Mouse (Mus musculus) gastrocnemius, adult 8-10 months (tissue): ENCODE data around the gene Cct8l1. TPM values are rescaled to one million over a fixed set of nuclear protein-coding genes. Genes with fewer than 3 reads are reported as not detected.

Experiments
- DNase-seq, 2 experiments: peaks; one replicate each; pipeline ENCODE4 v3.0.0; 2022; ENCODE audit warnings: low spot score in 2 of 2
- total RNA-seq, 4 experiments: library from RNA; stranded (reverse); gene quantifications; 2 replicates each; pipeline ENCODE4 v1.2.4; 2022

The Cct8l1 gene
- total RNA-seq, 4 experiments from 2014 or later = 0.17 to 0.29 TPM; not detected in 2

GRCm38 (mm10) chr5:25529529-25530421 is 13.9 kb downstream of the Cct8l1 start:
- DNase-seq = peak; percentile 99 to 100

DNA sequence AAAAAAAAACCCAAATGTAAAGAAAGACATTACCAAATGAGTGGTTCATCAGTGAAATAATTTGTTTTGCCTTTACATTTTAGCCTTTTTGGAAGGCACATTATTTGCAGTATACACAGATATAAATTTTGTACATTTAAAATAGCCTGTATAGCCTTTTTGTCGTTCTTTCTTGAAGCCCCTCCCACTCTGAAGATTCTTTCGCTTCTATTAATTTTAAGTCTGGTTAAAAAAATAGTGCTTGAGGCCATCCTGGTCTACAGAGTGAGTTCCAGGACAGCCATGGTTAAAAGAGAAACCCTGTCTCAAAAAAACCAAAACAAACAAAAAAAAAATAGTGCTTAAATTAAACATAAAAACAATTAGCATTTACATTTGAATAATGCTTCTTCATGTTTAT is 14.8 kb downstream of the Cct8l1 start:
- DNase-seq = no peak

GRCm38 (mm10) chr5:25532256-25533147 is 16.6 kb downstream of the Cct8l1 start:
- DNase-seq = no peak

DNA sequence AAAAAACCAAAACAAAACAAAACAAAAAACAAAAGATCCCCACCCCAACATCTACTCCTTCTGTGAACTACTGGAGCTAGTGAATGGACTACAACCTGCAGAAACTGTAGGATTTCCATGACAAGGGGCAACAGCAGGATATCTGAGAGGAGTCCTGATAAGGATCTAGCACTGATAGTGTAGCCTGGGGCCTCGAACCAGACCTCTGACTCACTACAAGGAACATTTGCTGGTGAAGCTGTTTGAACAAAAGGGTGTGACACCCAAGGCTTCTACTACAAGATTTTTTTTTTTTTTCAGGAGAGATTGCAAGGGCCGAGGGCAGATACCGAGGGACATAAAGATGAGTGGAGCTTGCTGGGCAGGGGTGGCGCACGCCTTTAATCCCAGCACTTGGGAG is 17.4 kb downstream of the Cct8l1 start:
- no peak for DNase-seq

DNA sequence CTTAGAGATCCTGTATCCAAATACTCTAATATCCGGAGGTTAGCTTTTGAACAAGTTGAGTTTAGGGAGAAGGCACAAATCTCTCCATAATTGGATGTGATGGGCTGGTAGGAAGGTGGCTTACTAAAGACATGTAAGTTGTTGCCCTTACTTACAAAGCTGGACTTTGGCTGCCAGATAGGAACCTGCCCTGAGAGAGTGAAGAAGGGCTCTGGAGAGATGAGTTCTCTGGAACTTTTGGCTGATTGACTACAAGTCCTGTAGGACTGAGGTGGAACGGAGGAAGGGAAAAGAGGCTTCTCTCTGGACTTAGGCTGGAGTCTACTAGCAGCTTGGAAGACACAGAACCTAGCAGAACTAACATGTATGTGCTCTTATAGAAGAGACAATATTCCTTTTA is 19.7 kb downstream of the Cct8l1 start:
- no peak for DNase-seq

DNA sequence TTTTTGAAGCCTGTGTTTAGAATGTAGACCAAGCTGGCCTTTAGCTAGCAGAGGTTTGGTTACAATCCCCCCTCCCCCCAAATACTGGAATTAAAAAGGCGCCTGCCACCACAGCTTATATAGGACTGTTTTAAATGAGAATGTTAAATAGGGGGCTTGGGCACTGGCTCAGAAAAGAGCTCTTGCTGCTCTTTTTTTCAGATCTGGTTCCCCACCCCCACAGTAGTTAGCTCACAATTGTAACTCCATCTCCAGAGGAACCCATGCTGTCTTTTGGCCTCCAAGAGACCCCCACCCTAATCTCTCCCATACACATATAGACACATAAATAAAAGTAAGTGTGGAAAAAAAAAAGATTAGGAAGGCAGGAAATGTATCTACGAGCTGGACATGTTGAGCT is 20.6 kb downstream of the Cct8l1 start:
- DNase-seq = no peak

GRCm38 (mm10) chr5:25536921-25537409 is 21.1 kb downstream of the Cct8l1 start:
- DNase-seq = no peak

- DNase-seq = no peak
Measured at GRCm38 (mm10) chr5:25540412-25540811, 24.5 kb downstream of the Cct8l1 start.

- no peak for DNase-seq
Measured at GRCm38 (mm10) chr5:25540921-25541320, 25.1 kb downstream of the Cct8l1 start.

GRCm38 (mm10) chr5:25541661-25542060 is 25.8 kb downstream of the Cct8l1 start:
- no peak for DNase-seq

GRCm38 (mm10) chr5:25544061-25544460 is 28.2 kb downstream of the Cct8l1 start:
- DNase-seq = peak; percentile 60 to 71

DNA sequence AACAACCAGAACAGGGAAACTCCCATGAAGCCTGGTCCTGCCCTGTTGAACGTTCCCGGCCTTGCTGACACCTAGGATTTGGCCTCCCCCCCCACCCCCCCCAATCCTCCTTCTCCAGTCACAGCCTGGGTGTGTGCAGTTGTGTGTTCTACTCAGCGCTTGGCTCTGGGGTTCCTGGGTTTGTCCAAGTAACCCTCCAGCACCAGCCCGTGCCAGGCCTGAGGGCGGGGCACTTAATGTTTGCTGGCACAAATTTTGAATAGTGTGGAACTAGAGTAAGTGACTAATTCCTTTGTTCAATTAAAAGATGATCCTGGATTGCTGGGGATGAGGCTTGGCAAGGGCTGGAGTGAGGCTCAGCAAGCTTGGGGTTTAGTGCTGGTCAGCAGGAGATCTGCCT is 28.7 kb downstream of the Cct8l1 start:
- DNase-seq = peak; percentile 46 to 54

DNA sequence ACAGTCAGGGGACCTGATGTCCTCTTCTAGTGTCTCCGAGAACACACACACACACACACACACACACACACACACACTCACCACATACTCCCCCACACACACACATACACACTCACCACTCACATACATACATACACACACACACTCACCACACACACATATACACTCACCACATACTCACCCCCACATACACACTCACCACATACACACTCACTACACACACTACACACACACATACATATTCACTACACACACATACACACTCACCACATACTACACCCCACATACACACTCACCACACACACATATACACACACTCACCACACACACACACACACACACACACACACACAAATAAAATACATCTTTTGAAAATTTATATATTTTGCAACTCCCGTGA is 31.0 kb downstream of the Cct8l1 start:
- no peak for DNase-seq

GRCm38 (mm10) chr5:25550912-25551311 is 35.0 kb downstream of the Cct8l1 start:
- DNase-seq = no peak

DNA sequence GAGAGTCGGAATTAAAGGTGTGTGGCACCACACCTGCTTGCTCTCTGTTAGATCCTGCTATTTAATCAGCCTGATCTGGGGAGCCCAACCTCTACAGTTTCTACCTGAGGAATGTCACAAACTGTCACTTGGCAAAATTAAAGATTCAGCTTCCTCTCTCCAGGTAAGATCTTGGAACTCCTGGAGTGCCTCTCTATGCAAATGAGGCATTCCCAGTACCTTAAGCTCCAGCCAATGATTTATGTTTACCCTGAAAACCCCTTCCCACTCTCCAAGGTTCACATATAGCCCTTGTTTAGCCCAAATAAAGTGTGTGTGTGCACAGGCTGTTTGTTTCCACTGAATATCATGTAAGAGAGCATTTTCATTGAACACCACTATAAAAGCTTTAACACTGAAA is 38.3 kb downstream of the Cct8l1 start:
- no peak for DNase-seq

DNA sequence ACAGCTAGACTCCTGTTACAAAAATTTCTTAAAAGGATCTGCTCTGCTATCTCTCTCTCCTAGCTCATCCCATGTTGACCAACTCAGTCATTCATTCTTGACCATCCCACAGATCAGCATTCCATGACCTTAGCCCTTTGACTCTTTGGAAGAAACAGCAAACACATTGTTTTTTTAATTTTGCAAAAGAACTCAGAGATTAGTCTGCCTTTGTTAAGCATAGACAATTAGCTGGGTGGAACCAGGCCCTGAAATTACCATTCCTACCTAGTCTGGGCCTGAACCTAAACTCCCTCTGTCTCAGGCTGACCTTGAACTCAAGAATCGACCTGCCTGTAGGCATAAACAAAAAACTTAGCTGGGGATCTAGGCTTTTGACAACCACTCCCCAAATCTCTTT is 38.8 kb downstream of the Cct8l1 start:
- no peak for DNase-seq

GRCm38 (mm10) chr5:25555684-25556083 is 39.8 kb downstream of the Cct8l1 start:
- no peak for DNase-seq

DNA sequence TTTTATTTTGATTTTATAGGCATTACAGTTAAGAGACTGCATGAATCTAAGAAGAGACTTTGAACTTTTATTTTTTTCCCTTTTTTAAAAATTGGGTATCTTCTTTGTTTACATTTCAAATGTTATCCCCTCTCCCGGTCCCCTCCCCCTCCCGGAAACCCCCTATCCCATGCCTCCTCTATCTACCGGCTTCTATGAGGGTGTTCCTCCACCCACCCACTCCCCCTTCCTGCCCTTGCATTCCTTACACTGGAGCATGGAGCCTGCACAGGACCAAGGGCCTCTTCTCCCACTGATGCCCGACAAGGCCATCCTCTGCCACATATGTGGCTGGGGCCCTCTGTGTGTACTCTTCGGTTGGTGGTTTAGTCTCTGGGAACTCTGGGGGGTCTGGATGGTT is 40.5 kb downstream of the Cct8l1 start:
- DNase-seq = no peak
